Mouse (Mus musculus) hematopoietic stem cell, adult 5-6 weeks (primary cell): Measurements from ENCODE around the gene Cmbl. TPM values are rescaled to one million over a fixed set of nuclear protein-coding genes. Genes with fewer than 3 reads are reported as not detected.

ENCODE experiments used
- ATAC-seq, 2 experiments: fragments of 125-278 bp in 1 of 2; replicated peaks in 1 of 2; 2 replicates each; pipeline ENCODE4 v1.8.0; 2016 to 2017; ENCODE audit warnings: inconsistent platforms in 2 of 2, mild to moderate bottlenecking in 2 of 2, moderate number of reproducible peaks in 2 of 2, low read depth in 1 of 2, moderate TSS enrichment in 1 of 2; ENCODE audit not compliant: low FRiP score in 2 of 2, poor library complexity in 2 of 2, severe bottlenecking in 2 of 2, insufficient read depth in 1 of 2, low TSS enrichment in 1 of 2
- total RNA-seq: library from RNA; stranded (forward); fragments of 172-1452, 232-1000 nt; gene quantifications from 2 replicates; pipeline ENCODE4 v1.2.3, GENCODE M21; 2017

The Cmbl gene
- total RNA-seq, 1 experiment from 2014 or later = 1.1 TPM

- ATAC-seq = no peak
Observed at GRCm38 (mm10) chr15:31537706-31538105, 27.5 kb upstream of the Cmbl start.

GRCm38 (mm10) chr15:31538346-31538745, 26.8 kb upstream of the Cmbl start:
- no peak for ATAC-seq

GRCm38 (mm10) chr15:31539643-31540512, 25.3 kb upstream of the Cmbl start:
- no peak for ATAC-seq

GRCm38 (mm10) chr15:31540513-31540802, 24.7 kb upstream of the Cmbl start:
- ATAC-seq = no peak

GRCm38 (mm10) chr15:31542013-31542958, 22.9 kb upstream of the Cmbl start:
- peak; percentile 81 to 83 for ATAC-seq

- no peak for ATAC-seq
Observed at GRCm38 (mm10) chr15:31543246-31543645, 21.9 kb upstream of the Cmbl start.

GRCm38 (mm10) chr15:31545058-31545457, 20.1 kb upstream of the Cmbl start:
- no peak for ATAC-seq

GRCm38 (mm10) chr15:31546291-31546690, 18.9 kb upstream of the Cmbl start:
- ATAC-seq = no peak

- no peak for ATAC-seq
Observed at GRCm38 (mm10) chr15:31547421-31547820, 17.8 kb upstream of the Cmbl start.

- no peak for ATAC-seq
Observed at GRCm38 (mm10) chr15:31550381-31550780, 14.8 kb upstream of the Cmbl start.

- peak; percentile 51 to 59; a peak in 3 of 4 replicates for ATAC-seq
Observed at GRCm38 (mm10) chr15:31554855-31555254, 10.3 kb upstream of the Cmbl start.

- ATAC-seq = no peak
Observed at GRCm38 (mm10) chr15:31561390-31561789, 3.8 kb upstream of the Cmbl start.

- no peak for ATAC-seq
Observed at GRCm38 (mm10) chr15:31561976-31562375, 3.2 kb upstream of the Cmbl start.

- ATAC-seq = no peak
Observed at GRCm38 (mm10) chr15:31562847-31563246, 2.3 kb upstream of the Cmbl start.

GRCm38 (mm10) chr15:31563577-31564546, 1.3 kb upstream of the Cmbl start:
- ATAC-seq = peak in 1 of 2 experiments; percentile 53; a peak in 2 of 4 replicates

- no peak for ATAC-seq
Observed at GRCm38 (mm10) chr15:31565786-31566185, 597 bp downstream of the Cmbl start.

- no peak for ATAC-seq
Observed at GRCm38 (mm10) chr15:31567431-31567830, 2.2 kb downstream of the Cmbl start.
